ENCODE assay signal across 9 mouse cellular contexts in the genomic region with DNA sequence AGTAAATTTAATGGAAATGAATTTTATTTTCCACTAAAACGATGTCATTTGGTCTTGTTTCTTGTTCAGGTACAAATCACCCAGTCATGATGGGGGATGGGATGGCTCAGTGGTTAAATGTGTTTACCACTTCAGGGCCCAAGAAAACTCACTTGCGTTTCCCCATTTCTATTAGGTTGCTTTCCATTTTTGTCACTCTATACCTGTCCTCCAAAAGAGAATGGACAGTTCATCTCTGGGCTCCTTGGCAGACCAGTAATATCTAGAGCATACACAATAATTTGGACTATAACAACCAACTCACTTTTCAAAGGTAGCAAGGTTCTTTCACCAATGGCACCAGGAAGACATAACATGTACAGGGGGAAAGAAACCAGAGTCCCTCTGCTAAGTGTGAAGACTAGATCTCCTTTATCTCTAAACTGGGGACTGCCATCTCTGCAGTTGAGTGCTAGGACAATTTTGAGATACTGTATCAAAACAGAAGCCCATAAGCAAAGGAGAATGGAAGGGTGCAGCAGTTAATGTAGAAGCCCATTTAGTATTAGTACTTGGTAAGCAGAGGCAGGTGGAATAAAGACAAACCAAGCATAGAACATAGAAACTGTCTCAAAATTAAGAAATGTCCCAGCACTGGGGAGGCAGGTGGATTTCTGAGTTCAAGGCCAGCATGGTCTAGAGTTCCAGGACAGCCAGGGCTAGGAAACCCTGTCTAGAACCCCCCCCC. TPM values are rescaled to one million over a fixed set of nuclear protein-coding genes. Genes with fewer than 3 reads are reported as not detected.
DNase-seq lines count a peak whose midpoint lies in the region; ATAC-seq and TF ChIP-seq lines count a peak whose summit lies in the region.
"Had no signal": no experiment of that assay in that cellular context is flagged by ENCODE, and none has a peak within 500 bp of the region (broad histone marks: within the 10 kb centered on the region; RNA-seq: fewer than 3 reads in every experiment).

No protein-coding gene starts in this region.

- peaks cover 11% of the 10 kb centered on the region for H3K4me1 ChIP-seq in heart, embryonic 11.5 days (ENCODE audit: control insufficient read depth, insufficient read depth, low read length)
- peaks cover 15% of the 10 kb centered on the region for H3K4me1 ChIP-seq in hindbrain, embryonic 12.5 days
- H3K4me1 ChIP-seq in midbrain, embryonic 11.5 days (ENCODE audit: control insufficient read depth, insufficient read depth, low read length): peaks cover 8% of the 10 kb centered on the region; the same call in 1 of the 2 replicates
- H3K4me1 ChIP-seq in lung, adult 2 months (ENCODE audit: control insufficient read depth, insufficient read depth, low read length): peaks cover 6% of the 10 kb centered on the region

- H3K27ac ChIP-seq in heart, embryonic 11.5 days (ENCODE audit: low read depth, low read length): no peak overlapping the region
- H3K27ac ChIP-seq in hindbrain, embryonic 12.5 days: peak overlapping the region; percentile 3; the same call in 1 of the 2 replicates
- no peak overlapping the region for H3K27ac ChIP-seq in midbrain, embryonic 11.5 days (ENCODE audit: low read depth, low read length)
- no peak overlapping the region for H3K27ac ChIP-seq in layer of hippocampus, adult 2 months
- H3K27ac ChIP-seq: macrophage had no signal

- no peak for DNase-seq in heart, adult 18-20 months
- peak; percentile 71 for DNase-seq in R1 (ENCODE audit: low read depth, low spot score)
- no peak for DNase-seq in midbrain, embryonic 11.5 days (ENCODE audit: low spot score, missing footprints)
- DNase-seq in layer of hippocampus, adult 2 months (ENCODE audit: low spot score in 2 of 2): no peak
- DNase-seq in left cerebral cortex, adult 11 months (ENCODE audit: low spot score): no peak
- DNase-seq in lung, adult 2 months: no peak

- H3K4me2 ChIP-seq in heart, embryonic 11.5 days: peak overlapping the region; percentile 94
- H3K4me2 ChIP-seq in hindbrain, embryonic 12.5 days (replicated peaks): peak overlapping the region; percentile 64
- H3K4me2 ChIP-seq in midbrain, embryonic 11.5 days: peak overlapping the region; percentile 58

- peak overlapping the region; percentile 60 for H3K4me3 ChIP-seq in heart, embryonic 11.5 days (ENCODE audit: low read depth, low read length)
- H3K4me3 ChIP-seq in hindbrain, embryonic 12.5 days: peak overlapping the region; percentile 76
- H3K4me3 ChIP-seq in midbrain, embryonic 11.5 days (ENCODE audit: low read depth, low read length): peak overlapping the region; percentile 86
- H3K4me3 ChIP-seq in layer of hippocampus, adult 2 months: no peak overlapping the region; the same call in 1 of the 2 replicates
- no peak overlapping the region for H3K4me3 ChIP-seq in lung, adult 2 months (replicated peaks; ENCODE audit: extremely low read depth, low read depth, low read length)

- no peak for ATAC-seq in heart, embryonic 11.5 days (replicated peaks; ENCODE audit: insufficient number of reproducible peaks, low FRiP score, low TSS enrichment)
- no peak for ATAC-seq in hindbrain, embryonic 12.5 days (ENCODE audit: low FRiP score)
- ATAC-seq in midbrain, embryonic 11.5 days (ENCODE audit: low FRiP score): no peak

- no peak for TF ChIP-seq POLR2A in lung, adult 2 months (IDR thresholded peaks at IDR 0.05; ENCODE audit: borderline replicate concordance, extremely low read depth, low read depth, low read length)

- H3K27me3 ChIP-seq in heart, embryonic 11.5 days (ENCODE audit: control insufficient read depth, insufficient read depth, low read length): no peaks in the 10 kb centered on the region
- no peaks in the 10 kb centered on the region for H3K27me3 ChIP-seq in hindbrain, embryonic 12.5 days
- no peaks in the 10 kb centered on the region for H3K27me3 ChIP-seq in midbrain, embryonic 11.5 days (ENCODE audit: control insufficient read depth, insufficient read depth, low read length)

- H3K36me3 ChIP-seq in heart, embryonic 11.5 days (ENCODE audit: control insufficient read depth, insufficient read depth, low read length): peaks cover 8% of the 10 kb centered on the region
- H3K36me3 ChIP-seq in hindbrain, embryonic 12.5 days: peaks cover 16% of the 10 kb centered on the region
- H3K36me3 ChIP-seq in midbrain, embryonic 11.5 days (ENCODE audit: control insufficient read depth, insufficient read depth, low read length): peaks cover 4% of the 10 kb centered on the region

- no peak for TF ChIP-seq CTCF in layer of hippocampus, adult 2 months (conservative IDR thresholded peaks at IDR 0.05)
- no peak for TF ChIP-seq CTCF in lung, adult 2 months (IDR thresholded peaks at IDR 0.05; ENCODE audit: insufficient read depth, low read length)

- 22% methylated on average over 2 of the region's 2 CpGs for WGBS in heart, embryonic 11.5 days (ENCODE audit: insufficient replicate concordance)
- 30% methylated on average over 2 of the region's 2 CpGs for WGBS in hindbrain, embryonic 12.5 days
- WGBS in midbrain, embryonic 11.5 days: 18% methylated on average over 2 of the region's 2 CpGs
- WGBS in lung, adult 2 months: 55% methylated on average over 2 of the region's 2 CpGs

- no peaks in the 10 kb centered on the region for H3K9me3 ChIP-seq in heart, embryonic 11.5 days (replicated peaks; ENCODE audit: control insufficient read depth, low read length)
- H3K9me3 ChIP-seq in hindbrain, embryonic 12.5 days (replicated peaks): no peaks in the 10 kb centered on the region
- H3K9me3 ChIP-seq in midbrain, embryonic 11.5 days (ENCODE audit: control insufficient read depth, low read length): no peaks in the 10 kb centered on the region

- no peak overlapping the region for H3K9ac ChIP-seq in heart, embryonic 11.5 days (ENCODE audit: low read depth, low read length)
- H3K9ac ChIP-seq in hindbrain, embryonic 12.5 days: peak overlapping the region; percentile 90; the same call in 1 of the 2 replicates
- H3K9ac ChIP-seq in midbrain, embryonic 11.5 days (ENCODE audit: low read length): peak overlapping the region; percentile 99

RNA-seq across cellular contexts. Expression of gene Zfp949, which starts 27.5 kb away (rescaled TPM):
- 5.9 and 7.8 TPM in 2 replicates for polyA plus RNA-seq in heart, embryonic 11.5 days (2014; fragmentation: Nextera tagmentation; extraction: Ambion mirVana)
- total RNA-seq in heart, adult 18-20 months (2021): 1 to 10 TPM; 7.6 to 9.0 TPM
- polyA plus RNA-seq in hindbrain, embryonic 12.5 days (2016; fragmentation: Nextera tagmentation; extraction: Ambion mirVana): 15.9 and 16.5 TPM in 2 replicates
- polyA plus RNA-seq in midbrain, embryonic 11.5 days (2014; fragmentation: Nextera tagmentation; extraction: Ambion mirVana): 7.6 and 9.6 TPM in 2 replicates
- total RNA-seq in layer of hippocampus, adult 2 months (2021): 10 to 100 TPM; 21.8 to 25.0 TPM
- polyA plus RNA-seq in lung, adult 2 months (2012; rRNA removed): 2.8 and 5.5 TPM in 2 replicates

RNA-seq across cellular contexts. Expression of gene Syncrip, which starts 37.9 kb away (rescaled TPM):
- polyA plus RNA-seq in heart, embryonic 11.5 days (2014; fragmentation: Nextera tagmentation; extraction: Ambion mirVana): 65.3 and 70.1 TPM in 2 replicates
- 10 to 100 TPM; 56.1 to 61.2 TPM for total RNA-seq in heart, adult 18-20 months (2021)
- 119 and 122 TPM in 2 replicates for polyA plus RNA-seq in hindbrain, embryonic 12.5 days (2016; fragmentation: Nextera tagmentation; extraction: Ambion mirVana)
- polyA plus RNA-seq in midbrain, embryonic 11.5 days (2014; fragmentation: Nextera tagmentation; extraction: Ambion mirVana): 132 and 142 TPM in 2 replicates
- 10 to 100 TPM; 62.7 to 64.7 TPM for total RNA-seq in layer of hippocampus, adult 2 months (2021)
- 3.0 and 7.9 TPM in 2 replicates for polyA plus RNA-seq in lung, adult 2 months (2012; rRNA removed)

Comparison
In these comparisons a context has a peak if more than half of its experiments do, and no peak if none do; other contexts are left out.
1. H3K4me3 ChIP-seq: peak in heart, embryonic 11.5 days (single experiment), hindbrain, embryonic 12.5 days (single experiment) and midbrain, embryonic 11.5 days (single experiment); none in layer of hippocampus, adult 2 months (single experiment) and lung, adult 2 months (single experiment).
2. Peak in every context shown above with its lines, with median percentiles within 50 percentile points of each other: H3K4me2 ChIP-seq.